Mouse (Mus musculus) right cerebral cortex, postnatal 36 days (tissue): ENCODE measurements at regions not wholly inside any gene's neighbourhood (a gene's known extent, or its start where the extent isn't known, plus 50 kb on each side); places are given as distances from the start of the nearest gene placed in this dataset.

ENCODE experiments used
- DNase-seq, 2 experiments: peaks; one replicate each; pipeline ENCODE4 v3.0.0; 2022; ENCODE audit warnings: low spot score in 2 of 2, mixed read lengths in 1 of 2

DNA sequence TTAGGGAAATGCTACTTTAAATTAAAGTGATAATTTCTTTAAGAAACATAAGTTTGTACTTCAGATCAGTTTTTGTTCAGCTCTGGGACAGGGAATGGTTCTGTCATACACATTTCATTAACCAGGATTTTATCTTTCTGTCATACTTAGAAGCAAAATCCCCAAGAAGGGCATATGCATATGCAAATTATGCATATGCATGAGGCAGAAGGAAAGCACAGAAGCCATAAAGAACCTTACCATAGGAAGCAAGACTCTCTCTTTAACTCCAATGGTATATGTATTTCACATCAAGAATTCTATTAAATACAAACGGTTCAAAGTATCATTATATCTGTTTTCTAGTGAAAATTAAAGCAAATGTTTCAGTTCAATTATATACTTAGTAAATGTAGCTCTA is 381.5 kb downstream of the Kcnj3 start:
- DNase-seq = no peak

DNA sequence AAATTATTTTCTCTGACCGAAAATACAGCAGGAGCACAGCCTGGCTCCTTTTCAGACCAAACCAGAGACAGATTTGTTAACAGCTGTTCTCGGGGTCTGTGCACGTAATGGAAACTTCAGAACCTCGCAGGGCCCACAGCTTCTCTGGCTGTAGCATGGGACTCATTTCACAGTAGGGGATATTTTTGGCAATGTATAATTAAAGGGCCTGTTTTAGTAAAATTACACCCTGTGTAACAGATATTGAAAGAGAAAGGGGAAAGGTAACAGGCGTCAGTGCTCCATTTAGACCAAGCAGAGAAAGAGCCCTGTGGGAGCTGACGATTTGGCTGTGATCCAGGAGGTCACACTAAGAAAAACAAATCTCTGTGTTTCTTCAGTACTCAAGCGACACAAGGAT is 382.4 kb downstream of the Kcnj3 start:
- peak; percentile 6 to 54 for DNase-seq

DNA sequence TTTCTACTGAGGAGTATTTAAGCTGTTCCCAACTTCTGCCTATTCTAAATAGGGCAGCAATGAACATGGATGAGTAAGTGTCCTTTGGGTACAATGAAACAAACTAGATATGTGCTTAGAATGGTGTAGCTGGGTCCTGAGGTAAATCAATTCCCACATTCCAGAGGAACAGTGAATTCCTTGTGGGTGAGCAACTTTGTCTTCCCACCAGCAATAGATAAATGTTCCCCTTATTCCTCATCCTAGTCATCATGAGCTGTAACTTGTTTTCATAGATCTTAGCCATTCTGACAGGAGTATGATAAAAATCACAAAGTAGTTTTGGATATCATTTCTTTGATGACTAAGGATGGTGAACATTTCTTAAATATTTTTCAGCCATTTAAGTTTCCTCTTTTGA is 387.0 kb downstream of the Kcnj3 start:
- no peak for DNase-seq

DNA sequence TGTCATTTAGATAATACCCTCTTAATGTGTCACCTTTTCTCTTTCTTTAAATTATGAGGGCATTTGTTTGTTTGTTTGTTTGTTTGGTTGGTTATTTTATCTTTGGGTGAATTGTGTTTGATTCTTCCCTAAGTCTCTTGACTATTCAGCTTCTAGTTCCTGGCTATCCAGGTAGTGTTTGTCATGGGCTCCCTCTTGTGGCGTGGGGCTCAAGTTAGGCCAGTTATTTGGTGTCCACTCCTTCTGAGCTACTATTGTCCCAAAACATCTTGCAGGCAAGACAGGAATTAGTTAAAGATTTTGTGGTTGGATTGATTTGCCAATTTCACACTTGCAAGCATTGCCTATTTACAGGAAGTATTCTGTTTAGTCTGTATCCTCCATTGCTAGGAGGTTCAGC is 405.8 kb downstream of the Kcnj3 start:
- peak; percentile 22 to 38 for DNase-seq

DNA sequence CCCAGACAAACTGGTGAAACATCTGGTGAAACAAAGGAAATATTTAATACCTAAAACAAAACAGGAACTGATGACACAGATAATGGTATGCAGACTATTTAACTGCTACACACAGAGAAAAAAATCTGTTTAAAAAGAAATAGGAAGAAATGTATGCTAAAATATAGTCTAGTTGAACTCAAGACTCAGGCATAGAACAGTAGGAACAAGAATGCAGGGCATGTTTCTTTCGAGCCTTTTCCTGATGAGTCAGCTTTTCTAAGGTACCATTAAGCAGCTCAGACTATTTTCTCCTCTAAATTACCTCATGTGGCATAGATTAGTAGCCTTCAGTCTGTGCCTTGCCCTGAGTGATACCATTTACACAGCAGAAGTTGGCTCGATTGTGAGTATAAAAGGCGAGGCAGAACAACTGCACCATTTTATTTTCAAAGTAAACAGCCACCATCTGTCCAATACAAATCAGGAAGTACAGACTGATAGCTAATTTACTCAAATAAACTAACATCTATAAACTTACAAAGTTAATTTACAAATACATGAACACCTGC is 411.1 kb downstream of the Kcnj3 start:
- no peak for DNase-seq

DNA sequence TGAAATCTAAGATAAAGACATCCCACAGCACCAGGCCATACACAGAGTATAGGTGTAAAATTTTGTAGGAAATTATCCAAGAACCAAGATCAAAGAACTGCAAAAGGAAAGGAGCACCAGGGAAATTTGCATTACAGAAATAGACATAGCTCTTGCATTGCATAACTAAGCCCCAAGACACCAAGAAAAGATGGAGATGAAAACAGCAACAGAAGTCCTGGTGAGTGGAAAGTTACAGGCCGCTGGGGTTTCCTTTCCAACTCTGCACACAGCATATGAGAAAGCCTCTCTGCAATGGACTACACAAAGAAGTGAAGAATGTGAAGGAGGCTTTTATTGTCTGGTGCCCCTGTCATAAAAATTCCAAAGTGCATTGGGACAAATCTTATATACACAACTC is 426.7 kb downstream of the Kcnj3 start:
- DNase-seq = peak; percentile 1 to 34

DNA sequence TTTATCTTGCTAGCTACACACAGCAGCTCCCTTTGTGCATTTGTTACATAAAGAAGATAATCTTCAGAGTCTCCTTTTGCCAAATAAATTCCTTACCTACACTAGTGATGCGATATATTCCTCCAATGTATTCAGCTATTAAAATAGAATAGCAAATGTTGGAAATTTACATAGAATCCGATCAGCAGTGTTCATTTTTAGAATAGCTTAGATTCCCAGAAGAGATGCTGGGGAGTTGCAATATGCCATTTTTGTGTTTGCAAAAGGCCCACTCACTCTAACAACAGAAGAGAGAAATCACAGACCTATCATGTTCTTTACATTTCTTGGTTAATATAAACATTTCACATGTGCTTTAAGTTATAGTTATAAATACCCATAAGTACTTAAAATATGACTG is 454.2 kb downstream of the Kcnj3 start:
- no peak for DNase-seq

DNA sequence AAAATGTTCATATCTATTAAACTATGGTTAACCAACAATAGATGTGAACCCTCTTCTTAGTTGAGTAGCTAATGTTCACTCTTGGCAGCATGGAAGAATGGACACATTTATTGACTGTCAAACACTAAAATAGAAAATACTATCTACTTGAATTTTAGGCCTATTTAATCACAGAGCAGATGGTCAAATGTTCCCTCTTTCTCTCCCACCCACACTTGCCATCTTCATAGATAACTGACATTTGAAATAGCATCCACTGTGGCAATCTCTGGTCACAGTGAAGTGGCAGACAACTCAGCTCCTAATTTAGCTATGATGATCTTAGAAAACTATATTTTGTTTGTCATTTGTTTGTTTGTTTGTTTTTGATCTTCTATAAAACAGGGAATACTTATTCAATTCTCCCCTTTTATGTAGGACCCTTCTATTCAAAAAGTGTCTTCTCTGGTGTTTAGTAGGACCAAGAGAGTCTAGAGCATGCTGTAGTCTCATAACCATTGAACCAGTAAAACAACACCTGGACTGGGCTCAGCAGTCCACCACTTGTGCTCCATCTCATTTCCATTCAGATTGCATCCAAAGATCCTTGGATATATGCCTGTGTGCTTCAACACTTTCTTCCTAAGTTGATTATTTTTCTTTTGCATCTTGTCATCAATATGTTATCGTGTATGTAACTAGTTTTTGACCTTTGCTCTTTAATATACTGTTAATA is 457.2 kb downstream of the Kcnj3 start:
- no peak for DNase-seq

DNA sequence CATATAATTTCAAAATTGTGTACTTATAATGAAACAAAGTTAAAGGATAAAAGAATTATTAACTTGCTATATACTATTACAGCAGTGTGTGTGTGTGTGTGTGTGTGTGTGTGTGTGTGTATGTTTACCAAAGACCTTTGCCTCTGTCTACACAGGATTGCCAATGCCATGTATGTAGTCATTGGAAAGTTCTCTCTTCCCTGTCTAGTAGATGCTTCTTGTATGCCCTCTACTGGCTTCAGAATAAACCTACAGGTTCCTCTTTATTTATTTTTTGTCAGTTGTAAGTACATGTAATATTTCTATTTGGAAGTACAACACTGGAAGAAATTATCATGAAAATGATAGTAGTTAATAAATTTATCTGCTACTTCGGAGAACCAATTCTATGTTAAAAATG is 484.5 kb downstream of the Kcnj3 start:
- DNase-seq = no peak
